Mouse (Mus musculus) ES-Bruce4 (cell line): ENCODE results near the gene Tmem50b. TPM values are rescaled to one million over a fixed set of nuclear protein-coding genes. Genes with fewer than 3 reads are reported as not detected.

Source experiments
- H3K27ac ChIP-seq: 2 replicates; pipeline ENCODE4 v1.5.1; 2012; ENCODE audit warnings: low read length, inconsistent platforms; ENCODE audit not compliant: insufficient read depth
- H3K27me3 ChIP-seq: 2 replicates; pipeline ENCODE4 v1.6.1; 2012; ENCODE audit warnings: mild to moderate bottlenecking, low read length, inconsistent platforms; ENCODE audit not compliant: control insufficient read depth, poor library complexity, insufficient read depth, severe bottlenecking
- H3K36me3 ChIP-seq: 2 replicates; pipeline ENCODE4 v1.6.1; 2012; ENCODE audit warnings: inconsistent platforms, mild to moderate bottlenecking, low read length, moderate library complexity; ENCODE audit not compliant: control insufficient read depth, poor library complexity, insufficient read depth, severe bottlenecking
- H3K4me1 ChIP-seq: one replicate; pipeline ENCODE4 v1.8.1; 2011; ENCODE audit warnings: low read length; ENCODE audit not compliant: control insufficient read depth, insufficient read depth
- H3K4me3 ChIP-seq: 2 replicates; pipeline ENCODE4 v1.5.1; 2011; ENCODE audit warnings: low read depth, mild to moderate bottlenecking, low read length
- H3K9ac ChIP-seq: 2 replicates; pipeline ENCODE4 v1.6.1; 2012; ENCODE audit warnings: low read depth, mild to moderate bottlenecking, inconsistent platforms; ENCODE audit not compliant: poor library complexity, severe bottlenecking
- H3K9me3 ChIP-seq: replicated peaks from 2 replicates; pipeline ENCODE4 v1.6.1; 2012; ENCODE audit warnings: mild to moderate bottlenecking, low read length, inconsistent platforms; ENCODE audit not compliant: control insufficient read depth, poor library complexity, insufficient read depth, severe bottlenecking
- CTCF ChIP-seq: IDR thresholded peaks from one replicate; pipeline ENCODE4 v1.8.1; 2011; ENCODE audit warnings: low read depth, low read length
- EP300 ChIP-seq: IDR thresholded peaks from 2 replicates; pipeline ENCODE4 v1.6.1; 2011; ENCODE audit warnings: low read depth, low read length; ENCODE audit not compliant: insufficient read depth
- POLR2A ChIP-seq: IDR thresholded peaks from one replicate; pipeline ENCODE4 v1.8.1; 2011; ENCODE audit warnings: low read length; ENCODE audit not compliant: insufficient read depth
- polyA plus RNA-seq: library from polyadenylated mRNA; stranded (reverse); fragments of >200 nt; gene quantifications from 2 replicates; pipeline ENCODE4 v1.2.4, GENCODE M21; 2011; ENCODE audit warnings: low read depth; ENCODE audit not compliant: missing spikeins, insufficient read depth, insufficient read length

Gene Tmem50b
- polyA plus RNA-seq, 1 experiment: 30.9 TPM

GRCm38 (mm10) chr16:91618511-91619501 lies 21.2 kb upstream of the Tmem50b start, which contains the start of gene Dnajc28:
Gene Dnajc28, minus strand, starts transcription at chr16:91619026.
- Histone ChIP-seq H3K4me1 (peaks cover 2% of the 10 kb centered on the region), H3K4me3 (peak within 1 kb of the TSS; percentile 99), H3K9ac (peak within 1 kb of the TSS; percentile 87), H3K9me3 (no peaks in the 10 kb centered on the region), H3K36me3 (peaks cover 31% of the 10 kb centered on the region), H3K27ac (peak within 1 kb of the TSS; percentile 8; the same call in 1 of the 2 replicates), H3K27me3 (no peaks in the 10 kb centered on the region)
- TF ChIP-seq POLR2A (peak; percentile 32), EP300 (no peak), CTCF (no peak)

GRCm38 (mm10) chr16:91614552-91614951 lies 17.0 kb upstream of the Tmem50b start:
- Histone ChIP-seq H3K27ac (no peak overlapping the region), H3K9me3 (no peaks in the 10 kb centered on the region), H3K9ac (no peak overlapping the region), H3K27me3 (no peaks in the 10 kb centered on the region), H3K4me3 (no peak overlapping the region), H3K4me1 (no peaks in the 10 kb centered on the region), H3K36me3 (no peaks in the 10 kb centered on the region)
- no peak for TF ChIP-seq CTCF
- TF ChIP-seq EP300: no peak
- TF ChIP-seq POLR2A: no peak

GRCm38 (mm10) chr16:91612525-91612924 lies 14.9 kb upstream of the Tmem50b start:
- TF ChIP-seq POLR2A (no peak), EP300 (no peak), CTCF (no peak)
- Histone ChIP-seq H3K9ac (no peak overlapping the region), H3K4me1 (no peaks in the 10 kb centered on the region)

GRCm38 (mm10) chr16:91611248-91611647 lies 13.6 kb upstream of the Tmem50b start:
- H3K4me3 ChIP-seq: no peak overlapping the region
- H3K4me1 ChIP-seq: no peaks in the 10 kb centered on the region
- H3K27me3 ChIP-seq: no peaks in the 10 kb centered on the region
- H3K9ac ChIP-seq: no peak overlapping the region
- H3K36me3 ChIP-seq: no peaks in the 10 kb centered on the region
- H3K27ac ChIP-seq: no peak overlapping the region
- H3K9me3 ChIP-seq: no peaks in the 10 kb centered on the region
- no peak for TF ChIP-seq EP300
- no peak for TF ChIP-seq CTCF
- no peak for TF ChIP-seq POLR2A

More at GRCm38 (mm10) chr16:91612525-91612924, 14.9 kb upstream of the Tmem50b start:
- H3K27me3 ChIP-seq: no peaks in the 10 kb centered on the region
- no peaks in the 10 kb centered on the region for H3K9me3 ChIP-seq
- no peak overlapping the region for H3K4me3 ChIP-seq
- no peak overlapping the region for H3K27ac ChIP-seq
- no peaks in the 10 kb centered on the region for H3K36me3 ChIP-seq

GRCm38 (mm10) chr16:91609501-91610245 lies 12.1 kb upstream of the Tmem50b start:
- no peak overlapping the region for H3K27ac ChIP-seq
- H3K27me3 ChIP-seq: no peaks in the 10 kb centered on the region
- TF ChIP-seq CTCF (no peak), EP300 (no peak), POLR2A (no peak)
- no peaks in the 10 kb centered on the region for H3K4me1 ChIP-seq
- no peaks in the 10 kb centered on the region for H3K36me3 ChIP-seq
- H3K4me3 ChIP-seq: no peak overlapping the region
- no peak overlapping the region for H3K9ac ChIP-seq
- H3K9me3 ChIP-seq: no peaks in the 10 kb centered on the region

- H3K4me1 ChIP-seq: no peaks in the 10 kb centered on the region
- H3K4me3 ChIP-seq: no peak overlapping the region
- no peak overlapping the region for H3K9ac ChIP-seq
- no peaks in the 10 kb centered on the region for H3K9me3 ChIP-seq
- H3K36me3 ChIP-seq: no peaks in the 10 kb centered on the region
- no peaks in the 10 kb centered on the region for H3K27me3 ChIP-seq
- H3K27ac ChIP-seq: no peak overlapping the region
- TF ChIP-seq POLR2A: no peak
- no peak for TF ChIP-seq EP300
- no peak for TF ChIP-seq CTCF
Measured at GRCm38 (mm10) chr16:91606958-91607357, 9.4 kb upstream of the Tmem50b start.
